11 mouse cellular contexts compared by ENCODE assay signal in the genomic region with DNA sequence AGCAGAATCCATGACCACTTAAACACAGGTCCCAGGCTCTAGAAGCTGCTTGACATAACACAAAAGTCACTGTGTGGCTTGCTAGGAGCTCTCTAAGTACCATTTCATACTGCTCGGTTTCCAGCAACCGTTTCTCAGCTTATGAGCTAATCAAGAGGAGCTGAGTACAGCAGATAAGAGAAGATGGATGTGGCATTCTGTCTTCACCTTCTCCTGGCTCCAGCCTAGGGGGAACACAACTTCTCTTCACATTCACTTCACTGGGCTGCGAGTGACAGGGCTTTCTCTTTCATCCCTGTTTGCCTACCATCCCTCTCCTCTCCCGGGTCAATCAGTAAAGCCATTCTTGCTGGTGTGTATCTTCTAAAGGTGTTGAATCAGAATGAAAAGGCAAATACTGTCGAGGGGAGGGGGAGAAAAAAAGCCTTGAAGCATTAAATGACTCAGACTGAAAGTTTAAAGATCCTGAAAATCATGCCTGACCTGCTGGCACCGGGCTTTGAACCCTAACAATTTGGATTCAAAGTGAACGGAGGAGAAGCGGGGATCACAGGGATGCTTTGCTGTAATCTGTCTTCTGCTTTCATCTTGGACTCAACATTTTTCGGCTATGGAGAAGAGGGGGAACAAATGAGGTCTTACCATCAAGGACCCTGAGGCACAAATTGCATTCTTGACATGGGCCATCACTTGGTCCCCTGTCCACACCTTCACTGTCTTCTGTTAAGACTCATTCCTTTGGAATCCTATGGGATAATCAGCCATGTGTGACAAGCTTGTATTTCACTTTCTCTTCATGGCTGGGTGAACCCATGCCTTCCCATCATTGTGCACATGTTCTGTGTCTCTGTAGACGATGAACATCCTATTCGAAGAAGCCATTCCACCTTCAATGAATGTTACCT. TPM values are rescaled to one million over a fixed set of nuclear protein-coding genes. Genes with fewer than 3 reads are reported as not detected.
A peak's percentile ranks its signal among the peaks of the same experiment; 100 is the strongest.
DNase-seq lines count a peak whose midpoint lies in the region; ATAC-seq lines count a peak whose summit lies in the region.
"Had no signal": no experiment of that assay in that cellular context is flagged by ENCODE, and none has a peak within 500 bp of the region (broad histone marks: within the 10 kb centered on the region; RNA-seq: fewer than 3 reads in every experiment).

No protein-coding gene starts in this region.

- H3K4me2 ChIP-seq in heart, embryonic 13.5 days: peak overlapping the region; percentile 57
- H3K4me2 ChIP-seq in midbrain, embryonic 11.5 days: no peak overlapping the region
- no peak overlapping the region for H3K4me2 ChIP-seq in midbrain, embryonic 16.5 days (ENCODE audit: low read length)
- no peak overlapping the region for H3K4me2 ChIP-seq in intestine, embryonic 15.5 days (replicated peaks)
- no peak overlapping the region for H3K4me2 ChIP-seq in stomach, embryonic 16.5 days (ENCODE audit: low read depth, low read length)

- H3K27me3 ChIP-seq in heart, embryonic 13.5 days (replicated peaks): no peaks in the 10 kb centered on the region
- H3K27me3 ChIP-seq in midbrain, embryonic 11.5 days (ENCODE audit: control insufficient read depth, insufficient read depth, low read length): no peaks in the 10 kb centered on the region
- H3K27me3 ChIP-seq in midbrain, embryonic 16.5 days (ENCODE audit: control insufficient read depth, insufficient read depth, low read depth, low read length): no peaks in the 10 kb centered on the region
- H3K27me3 ChIP-seq in intestine, embryonic 15.5 days (replicated peaks): no peaks in the 10 kb centered on the region
- H3K27me3 ChIP-seq in stomach, embryonic 16.5 days (ENCODE audit: control insufficient read depth, insufficient read depth, low read length): no peaks in the 10 kb centered on the region

- no peaks in the 10 kb centered on the region for H3K9me3 ChIP-seq in heart, embryonic 13.5 days
- H3K9me3 ChIP-seq in midbrain, embryonic 11.5 days (ENCODE audit: control insufficient read depth, low read length): no peaks in the 10 kb centered on the region
- H3K9me3 ChIP-seq in midbrain, embryonic 16.5 days (replicated peaks; ENCODE audit: control insufficient read depth, low read length, poor library complexity, severe bottlenecking): no peaks in the 10 kb centered on the region
- no peaks in the 10 kb centered on the region for H3K9me3 ChIP-seq in intestine, embryonic 15.5 days
- no peaks in the 10 kb centered on the region for H3K9me3 ChIP-seq in stomach, embryonic 16.5 days (replicated peaks; ENCODE audit: control insufficient read depth, low read length)
- H3K9me3 ChIP-seq: hindbrain, embryonic 12.5 days had no signal

- peaks cover 20% of the 10 kb centered on the region for H3K4me1 ChIP-seq in heart, embryonic 13.5 days
- H3K4me1 ChIP-seq in midbrain, embryonic 11.5 days (ENCODE audit: control insufficient read depth, insufficient read depth, low read length): peaks cover 14% of the 10 kb centered on the region
- H3K4me1 ChIP-seq in midbrain, embryonic 16.5 days (ENCODE audit: control insufficient read depth, insufficient read depth, low read length): peaks cover 8% of the 10 kb centered on the region
- 0 out of 2 replicates have a peak, but pooled peaks cover 9% of the 10 kb centered on the region for H3K4me1 ChIP-seq in intestine, embryonic 15.5 days (replicated peaks)
- peaks cover 16% of the 10 kb centered on the region for H3K4me1 ChIP-seq in stomach, embryonic 16.5 days (ENCODE audit: control insufficient read depth, insufficient read depth, low read length)

- intact Hi-C loops in heart, postnatal 25 days (cut with DNase I): no loop called here

- 43% methylated on average over 11 of the region's 11 CpGs for WGBS in heart, embryonic 13.5 days
- 70% methylated on average over 11 of the region's 11 CpGs for WGBS in midbrain, embryonic 11.5 days
- 60% methylated on average over 11 of the region's 11 CpGs for WGBS in midbrain, embryonic 16.5 days
- 48% methylated on average over 11 of the region's 11 CpGs for WGBS in intestine, embryonic 15.5 days
- 32% methylated on average over 11 of the region's 11 CpGs for WGBS in stomach, embryonic 16.5 days

- H3K36me3 ChIP-seq in heart, embryonic 13.5 days: peaks cover 8% of the 10 kb centered on the region; the same call in 1 of the 2 replicates
- H3K36me3 ChIP-seq in midbrain, embryonic 11.5 days (ENCODE audit: control insufficient read depth, insufficient read depth, low read length): no peaks in the 10 kb centered on the region
- H3K36me3 ChIP-seq in midbrain, embryonic 16.5 days (ENCODE audit: control insufficient read depth, insufficient read depth, low read length): no peaks in the 10 kb centered on the region
- H3K36me3 ChIP-seq in intestine, embryonic 15.5 days: no peaks in the 10 kb centered on the region
- no peaks in the 10 kb centered on the region for H3K36me3 ChIP-seq in stomach, embryonic 16.5 days (ENCODE audit: control insufficient read depth, insufficient read depth, low read length)
- H3K36me3 ChIP-seq: hindbrain, embryonic 12.5 days had no signal

- peak overlapping the region; percentile 30 for H3K27ac ChIP-seq in heart, embryonic 13.5 days (replicated peaks)
- no peak overlapping the region for H3K27ac ChIP-seq in midbrain, embryonic 11.5 days (ENCODE audit: low read depth, low read length)
- no peak overlapping the region for H3K27ac ChIP-seq in midbrain, embryonic 16.5 days (ENCODE audit: low read length)
- H3K27ac ChIP-seq in intestine, embryonic 15.5 days: peak overlapping the region; percentile 49
- H3K27ac ChIP-seq in stomach, embryonic 16.5 days (ENCODE audit: low read length): peak overlapping the region; percentile 74
- H3K27ac ChIP-seq: hindbrain, embryonic 12.5 days had no signal

- H3K9ac ChIP-seq in heart, embryonic 13.5 days: no peak overlapping the region
- no peak overlapping the region for H3K9ac ChIP-seq in midbrain, embryonic 11.5 days (ENCODE audit: low read length)
- no peak overlapping the region for H3K9ac ChIP-seq in midbrain, embryonic 16.5 days (ENCODE audit: low read depth, low read length)
- no peak overlapping the region for H3K9ac ChIP-seq in intestine, embryonic 15.5 days
- peak overlapping the region; percentile 31; the same call in 1 of the 2 replicates for H3K9ac ChIP-seq in stomach, embryonic 16.5 days (ENCODE audit: low read length)
- H3K9ac ChIP-seq: hindbrain, embryonic 12.5 days had no signal

- ATAC-seq in heart, embryonic 13.5 days (ENCODE audit: extremely low read depth, insufficient number of reproducible peaks, low FRiP score, low TSS enrichment): no peak
- no peak for ATAC-seq in midbrain, embryonic 11.5 days (ENCODE audit: low FRiP score)
- no peak for ATAC-seq in midbrain, embryonic 16.5 days
- ATAC-seq in intestine, embryonic 15.5 days: no peak
- ATAC-seq in stomach, embryonic 16.5 days (ENCODE audit: insufficient read depth, low FRiP score): peak; percentile 32; the same call in 1 of the 2 replicates

- H3K4me3 ChIP-seq in heart, embryonic 13.5 days: no peak overlapping the region
- H3K4me3 ChIP-seq in midbrain, embryonic 11.5 days (ENCODE audit: low read depth, low read length): no peak overlapping the region
- no peak overlapping the region for H3K4me3 ChIP-seq in midbrain, embryonic 16.5 days (ENCODE audit: low read depth, low read length)
- no peak overlapping the region for H3K4me3 ChIP-seq in intestine, embryonic 15.5 days (replicated peaks)
- H3K4me3 ChIP-seq in stomach, embryonic 16.5 days (replicated peaks; ENCODE audit: low read length): no peak overlapping the region
- H3K4me3 ChIP-seq: hindbrain, embryonic 12.5 days; layer of hippocampus, adult 2 months; myocyte had no signal

- no peak for DNase-seq in heart, postnatal 25 days (ENCODE audit: low spot score)
- peak; percentile 44 for DNase-seq in midbrain, embryonic 11.5 days (ENCODE audit: low spot score, missing footprints)
- no peak for DNase-seq in cerebellum, adult 9-11 months
- DNase-seq in spleen, adult 18-20 months: no peak

RNA-seq across cellular contexts. Expression of gene Pctp, which starts 23.5 kb away (rescaled TPM):
- 11.3 and 12.9 TPM in 2 replicates for polyA plus RNA-seq in heart, embryonic 13.5 days (2015; fragmentation: Nextera tagmentation; extraction: Ambion mirVana)
- 1 to 10 TPM; 4.0 TPM for total RNA-seq in heart, postnatal 25 days (2021)
- 7.7 and 8.3 TPM in 2 replicates for polyA plus RNA-seq in midbrain, embryonic 11.5 days (2014; fragmentation: Nextera tagmentation; extraction: Ambion mirVana)
- 0.87 and 0.88 TPM in 2 replicates for polyA plus RNA-seq in midbrain, embryonic 16.5 days (2015; fragmentation: Nextera tagmentation; extraction: Ambion mirVana)
- 19.7 and 20.3 TPM in 2 replicates for polyA plus RNA-seq in intestine, embryonic 15.5 days (2015; fragmentation: Nextera tagmentation; extraction: Ambion mirVana)
- polyA plus RNA-seq in stomach, embryonic 16.5 days (2015; fragmentation: Nextera tagmentation; extraction: Ambion mirVana): 14.2 and 14.6 TPM in 2 replicates

RNA-seq across cellular contexts. Expression of gene Tmem100, which starts 51.0 kb away (rescaled TPM):
- polyA plus RNA-seq in heart, embryonic 13.5 days (2015; fragmentation: Nextera tagmentation; extraction: Ambion mirVana): 11.4 and 12.3 TPM in 2 replicates
- total RNA-seq in heart, postnatal 25 days (2021): 10 to 100 TPM; 16.9 to 23.8 TPM
- 6.1 and 6.3 TPM in 2 replicates for polyA plus RNA-seq in midbrain, embryonic 11.5 days (2014; fragmentation: Nextera tagmentation; extraction: Ambion mirVana)
- 8.6 and 12.9 TPM in 2 replicates for polyA plus RNA-seq in midbrain, embryonic 16.5 days (2015; fragmentation: Nextera tagmentation; extraction: Ambion mirVana)
- 14.8 and 16.3 TPM in 2 replicates for polyA plus RNA-seq in intestine, embryonic 15.5 days (2015; fragmentation: Nextera tagmentation; extraction: Ambion mirVana)
- 32.0 and 34.1 TPM in 2 replicates for polyA plus RNA-seq in stomach, embryonic 16.5 days (2015; fragmentation: Nextera tagmentation; extraction: Ambion mirVana)
- polyA plus RNA-seq: myocyte had no signal

Comparison
In these comparisons a context has a peak if more than half of its experiments do, and no peak if none do; other contexts are left out.
1. H3K27ac ChIP-seq: peak in heart, embryonic 13.5 days (single experiment), intestine, embryonic 15.5 days (single experiment) and stomach, embryonic 16.5 days (single experiment); none in midbrain, embryonic 11.5 days (single experiment) and midbrain, embryonic 16.5 days (single experiment).